Mouse (Mus musculus) heart, adult 2 months (tissue): ENCODE measurements around the gene Lrtm1.

Experiments used
- CTCF ChIP-seq: fragments of 200-600 bp; IDR thresholded peaks from 2 replicates; pipeline ENCODE4 v1.8.1; 2022; ENCODE audit warnings: antibody characterized with exemption, mild to moderate bottlenecking, moderate library complexity
- EP300 ChIP-seq: fragments of 200-500 bp; IDR thresholded peaks from 2 replicates; pipeline ENCODE4 v1.6.1; 2011; ENCODE audit warnings: low read depth, low read length, control low read depth; ENCODE audit not compliant: insufficient read depth
- POLR2A ChIP-seq: fragments of 200-500 bp; IDR thresholded peaks from 2 replicates; pipeline ENCODE4 v1.6.1; 2011; ENCODE audit warnings: mild to moderate bottlenecking, low read depth, low read length, control low read depth; ENCODE audit not compliant: insufficient read depth

DNA sequence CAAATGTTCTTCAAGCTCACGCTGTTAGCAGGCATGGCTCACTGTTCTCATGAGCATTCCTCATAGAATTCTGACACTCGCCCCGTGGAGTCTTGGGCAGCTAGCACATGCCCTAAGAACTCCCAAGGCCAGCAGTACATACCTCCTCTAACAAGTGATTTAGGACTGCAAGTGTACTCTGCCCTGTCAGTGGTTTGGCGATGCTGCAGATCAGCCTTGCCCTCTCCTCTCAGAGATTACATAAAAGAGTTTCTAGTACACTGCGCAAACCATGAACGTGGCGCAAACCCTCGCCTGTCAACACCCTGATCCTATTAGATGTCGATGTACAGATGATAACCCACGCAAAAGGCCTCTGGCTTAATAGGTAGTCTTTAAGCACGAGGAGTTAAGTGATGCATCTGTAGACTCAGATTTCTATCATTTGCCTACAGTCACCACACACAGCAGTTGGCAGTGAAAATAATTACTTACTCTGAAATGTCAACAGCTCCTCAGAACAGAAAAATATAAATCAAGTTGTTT lies 11.9 kb downstream of the Lrtm1 start:
- TF ChIP-seq POLR2A (no peak), CTCF (no peak), EP300 (no peak)
